Mouse (Mus musculus) left cerebral cortex, postnatal 25 days (tissue): ENCODE results near the gene Vps13d. TPM values are rescaled to one million over a fixed set of nuclear protein-coding genes. Genes with fewer than 3 reads are reported as not detected.

Source experiments
- DNase-seq, 2 experiments: peaks; one replicate each; pipeline ENCODE4 v3.0.0; 2022; ENCODE audit warnings: low spot score in 2 of 2, mixed read lengths in 1 of 2
- intact Hi-C: fragments of 180-260 bp; cut with DNase I; formaldehyde crosslinking; loops from one replicate; pipeline ENCODE4 v1.15.1; 2025
- total RNA-seq, 2 experiments: library from RNA; stranded (reverse); gene quantifications; 2 replicates each; pipeline ENCODE4 v1.2.3; 2021

Gene Vps13d
- total RNA-seq, 2 experiments from 2014 or later: 57.4 to 59.6 TPM

GRCm38 (mm10) chr4:145214786-145215174 lies 20.0 kb upstream of the Vps13d start:
- no peak for DNase-seq
- intact Hi-C loops: loop anchor here (1.0 to 5.0 kb wide), 3 partner anchors 72 to 128 kb away; no protein-coding TSS in a partner anchor

GRCm38 (mm10) chr4:145213999-145214785 lies 19.4 kb upstream of the Vps13d start:
- DNase-seq: peak; percentile 90 to 94
- intact Hi-C loops: loop anchor here (1.0 to 5.0 kb wide), 3 partner anchors 72 to 128 kb away; no protein-coding TSS in a partner anchor

GRCm38 (mm10) chr4:145211076-145211475 lies 16.3 kb upstream of the Vps13d start:
- intact Hi-C loops: loop anchor here (5.0 kb wide), 1 partner anchor 131 kb away; no protein-coding TSS in a partner anchor
- no peak for DNase-seq

GRCm38 (mm10) chr4:145210564-145210963 lies 15.8 kb upstream of the Vps13d start:
- DNase-seq: no peak
- intact Hi-C loops: loop anchor here (5.0 kb wide), 1 partner anchor 132 kb away; no protein-coding TSS in a partner anchor

GRCm38 (mm10) chr4:145209690-145210088 lies 14.9 kb upstream of the Vps13d start:
- intact Hi-C loops: loop anchor here (5.0 kb wide), 1 partner anchor 133 kb away; no protein-coding TSS in a partner anchor
- DNase-seq: no peak

- DNase-seq: no peak
- intact Hi-C loops: no loop called here
These were observed 14.4 kb upstream of the Vps13d start for GRCm38 (mm10) chr4:145209076-145209689.

- peak; percentile 24 to 51 for DNase-seq
- intact Hi-C loops: no loop called here
These were observed 13.0 kb upstream of the Vps13d start for GRCm38 (mm10) chr4:145207718-145208371.

GRCm38 (mm10) chr4:145204779-145205178 lies 10.0 kb upstream of the Vps13d start:
- no peak for DNase-seq
- intact Hi-C loops: loop anchor here (5.0 kb wide), 1 partner anchor 312 kb away; the partner anchor contains the start of gene Dhrs3

- intact Hi-C loops: loop anchor here (5.0 kb wide), 1 partner anchor 311 kb away; the partner anchor contains the start of gene Dhrs3
- DNase-seq: no peak
These were observed 8.5 kb upstream of the Vps13d start for GRCm38 (mm10) chr4:145203305-145203704.

- intact Hi-C loops: loop anchor here (5.0 kb wide), 1 partner anchor 309 kb away; the partner anchor contains the start of gene Dhrs3
- peak in 1 of 2 experiments; percentile 24 for DNase-seq
These were observed 6.6 kb upstream of the Vps13d start for GRCm38 (mm10) chr4:145201424-145201823.

GRCm38 (mm10) chr4:145199982-145200699 lies 5.3 kb upstream of the Vps13d start:
- peak; percentile 31 to 74 for DNase-seq
- intact Hi-C loops: loop anchor here (5.0 kb wide), 1 partner anchor 308 kb away; the partner anchor contains the start of gene Dhrs3

- intact Hi-C loops: no loop called here
- DNase-seq: no peak
These were observed 1.8 kb upstream of the Vps13d start for GRCm38 (mm10) chr4:145196586-145196985.

- intact Hi-C loops: no loop called here
- DNase-seq: no peak
These were observed 367 bp upstream of the Vps13d start for GRCm38 (mm10) chr4:145195172-145195571.

GRCm38 (mm10) chr4:145193991-145194511 lies 754 bp downstream of the Vps13d start:
- peak in 1 of 2 experiments; percentile 19 for DNase-seq
- intact Hi-C loops: no loop called here

GRCm38 (mm10) chr4:145193406-145193805 lies 1.4 kb downstream of the Vps13d start:
- DNase-seq: no peak
- intact Hi-C loops: no loop called here

GRCm38 (mm10) chr4:145192686-145193085 lies 2.1 kb downstream of the Vps13d start:
- intact Hi-C loops: no loop called here
- no peak for DNase-seq

GRCm38 (mm10) chr4:145188561-145188960 lies 6.2 kb downstream of the Vps13d start:
- intact Hi-C loops: loop anchor here (5.0 kb wide), 1 partner anchor 41 kb away; no protein-coding TSS in a partner anchor
- DNase-seq: no peak

- intact Hi-C loops: loop anchor here (5.0 kb wide), 1 partner anchor 40 kb away; no protein-coding TSS in a partner anchor
- DNase-seq: no peak
These were observed 7.2 kb downstream of the Vps13d start for GRCm38 (mm10) chr4:145187619-145188018.
